Mouse (Mus musculus): ENCODE measurements around the gene Ptar1.

GRCm38 (mm10) chr19:23768864-23769263 lies 81.6 kb downstream of the Ptar1 start:
- TF ChIP-seq POLR2A (IDR thresholded peaks at IDR 0.05; ENCODE audit: low read depth, low read length) (no peak), CTCF (IDR thresholded peaks at IDR 0.05; ENCODE audit: borderline replicate concordance, insufficient read depth, low read length) (no peak)
